In the genomic region with DNA sequence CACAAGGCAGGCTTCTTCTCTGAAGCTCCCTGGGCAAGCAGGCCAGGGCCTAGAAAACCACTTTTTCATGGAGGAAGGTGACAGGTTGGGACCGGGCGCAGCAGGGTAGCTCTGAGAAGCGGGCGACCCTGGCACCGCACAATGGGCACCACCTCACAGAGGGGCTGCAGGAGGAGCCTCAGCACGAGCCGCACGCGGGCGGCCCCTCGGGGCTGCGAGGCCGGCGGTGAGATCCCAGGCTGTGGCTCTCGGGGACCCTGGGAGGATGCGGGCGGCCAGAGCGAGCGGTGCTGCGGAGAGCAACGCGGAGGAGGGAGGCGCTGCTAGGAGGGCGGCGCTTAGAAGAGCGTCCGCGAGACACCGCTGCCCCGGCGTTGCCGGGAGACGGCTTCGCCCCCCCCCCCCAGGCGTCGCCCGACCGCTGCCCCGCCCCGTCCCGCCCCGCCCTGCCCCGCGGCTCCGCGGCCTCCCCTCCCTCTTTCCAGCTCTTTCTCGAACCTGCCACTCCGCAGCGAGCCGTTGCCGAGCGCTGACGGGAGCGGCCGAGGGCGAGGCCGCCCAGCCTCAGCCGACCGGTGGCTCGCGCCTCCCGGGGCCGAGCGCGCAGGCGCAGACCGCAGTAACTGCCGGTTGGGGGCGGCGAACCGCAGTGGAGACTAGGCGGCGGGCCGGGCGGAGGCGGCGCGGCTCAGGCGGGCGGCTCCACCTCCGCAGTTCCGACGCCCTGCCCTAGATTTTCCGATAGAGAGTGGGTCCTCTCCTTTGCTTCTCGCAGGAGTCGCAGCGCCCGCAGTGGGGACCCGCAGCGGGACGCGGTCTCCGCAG, we compare ENCODE assay signal across 1 mouse cellular context.
TF ChIP-seq lines count a peak whose summit lies in the region.

No protein-coding gene starts in this region.

TF ChIP-seq in MEL, 35 proteins besides CTCF, POLR2A, EP300 and RAD21 (continued from another document):
- no peak for TF ChIP-seq E2F4 (IDR thresholded peaks at IDR 0.05; ENCODE audit: borderline replicate concordance, low read depth, low read length)
- peak; percentile 66 for TF ChIP-seq ZMIZ1 (IDR thresholded peaks at IDR 0.05; ENCODE audit: low read depth, low read length)
- peak; percentile 56; the same call in 1 of the 2 replicates for TF ChIP-seq MYB (IDR thresholded peaks at IDR 0.05; ENCODE audit: low read depth, low read length)
- peak; percentile 23; the same call in 1 of the 2 replicates for TF ChIP-seq MAZ (IDR thresholded peaks at IDR 0.05; ENCODE audit: low read depth, low read length)
- peak; percentile 55 for TF ChIP-seq NELFE (IDR thresholded peaks at IDR 0.05; ENCODE audit: low read depth, low read length)
- TF ChIP-seq HCFC1 (IDR thresholded peaks at IDR 0.05; ENCODE audit: low read depth, low read length): peak; percentile 57; the same call in 1 of the 2 replicates
- peak; percentile 27 for TF ChIP-seq TCF12 (IDR thresholded peaks at IDR 0.05; ENCODE audit: low read depth, low read length)
